Mouse (Mus musculus) heart, embryonic 11.5 days (tissue): Measurements from ENCODE around the gene Ifitm2. TPM values are rescaled to one million over a fixed set of nuclear protein-coding genes. Genes with fewer than 3 reads are reported as not detected.

ENCODE experiments used
- ATAC-seq: fragments of 200-750 bp; cut with Nextera tagmentation; replicated peaks from 2 replicates; pipeline ENCODE4 v1.8.0; 2017; ENCODE audit warnings: moderate library complexity; ENCODE audit not compliant: insufficient number of reproducible peaks, low FRiP score, low TSS enrichment
- H3K27ac ChIP-seq: fragments of 300-500 bp; sonication (generic); 2 replicates; pipeline ENCODE4 v1.5.1; 2014; ENCODE audit warnings: mild to moderate bottlenecking, low read depth, low read length
- H3K27me3 ChIP-seq: fragments of 300-500 bp; sonication (generic); 2 replicates; pipeline ENCODE4 v1.6.1; 2014; ENCODE audit warnings: mild to moderate bottlenecking, low read length, mixed read lengths; ENCODE audit not compliant: control insufficient read depth, insufficient read depth
- H3K36me3 ChIP-seq: fragments of 300-500 bp; sonication (generic); 2 replicates; pipeline ENCODE4 v1.6.1; 2014; ENCODE audit warnings: mild to moderate bottlenecking, low read length, moderate library complexity, mixed read lengths; ENCODE audit not compliant: control insufficient read depth, insufficient read depth
- H3K4me1 ChIP-seq: fragments of 300-500 bp; sonication (generic); 2 replicates; pipeline ENCODE4 v1.6.1; 2014; ENCODE audit warnings: low read length; ENCODE audit not compliant: control insufficient read depth, insufficient read depth
- H3K4me2 ChIP-seq: fragments of 300-500 bp; sonication (generic); 2 replicates; pipeline ENCODE4 v1.6.1; 2014; ENCODE audit warnings: mild to moderate bottlenecking, moderate library complexity
- H3K4me3 ChIP-seq: fragments of 300-500 bp; sonication (generic); 2 replicates; pipeline ENCODE4 v1.5.1; 2014; ENCODE audit warnings: low read depth, low read length
- H3K9ac ChIP-seq: fragments of 300-500 bp; sonication (generic); 2 replicates; pipeline ENCODE4 v1.6.1; 2014; ENCODE audit warnings: mild to moderate bottlenecking, low read depth, low read length, moderate library complexity
- H3K9me3 ChIP-seq: fragments of 300-500 bp; sonication (generic); replicated peaks from 2 replicates; pipeline ENCODE4 v1.6.1; 2016; ENCODE audit warnings: low read length; ENCODE audit not compliant: control insufficient read depth
- WGBS: fragments of 180-500 bp; shearing (Covaris S2); extraction: QIAGEN DNeasy Blood & Tissue Kit; methylation state at CpG from one replicate; pipeline ENCODE4 v1.1.7; 2014; ENCODE audit not compliant: insufficient replicate concordance; 5-methylcytosine and 5-hydroxymethylcytosine counted together
- polyA plus RNA-seq: library from polyadenylated mRNA; unstranded; fragments of >200 nt; fragmentation: Nextera tagmentation; extraction: Ambion mirVana; gene quantifications from 2 replicates; pipeline ENCODE4 v1.2.1, GENCODE M21; 2014

Gene Ifitm2
- 420 and 429 TPM in 2 replicates for polyA plus RNA-seq

DNA sequence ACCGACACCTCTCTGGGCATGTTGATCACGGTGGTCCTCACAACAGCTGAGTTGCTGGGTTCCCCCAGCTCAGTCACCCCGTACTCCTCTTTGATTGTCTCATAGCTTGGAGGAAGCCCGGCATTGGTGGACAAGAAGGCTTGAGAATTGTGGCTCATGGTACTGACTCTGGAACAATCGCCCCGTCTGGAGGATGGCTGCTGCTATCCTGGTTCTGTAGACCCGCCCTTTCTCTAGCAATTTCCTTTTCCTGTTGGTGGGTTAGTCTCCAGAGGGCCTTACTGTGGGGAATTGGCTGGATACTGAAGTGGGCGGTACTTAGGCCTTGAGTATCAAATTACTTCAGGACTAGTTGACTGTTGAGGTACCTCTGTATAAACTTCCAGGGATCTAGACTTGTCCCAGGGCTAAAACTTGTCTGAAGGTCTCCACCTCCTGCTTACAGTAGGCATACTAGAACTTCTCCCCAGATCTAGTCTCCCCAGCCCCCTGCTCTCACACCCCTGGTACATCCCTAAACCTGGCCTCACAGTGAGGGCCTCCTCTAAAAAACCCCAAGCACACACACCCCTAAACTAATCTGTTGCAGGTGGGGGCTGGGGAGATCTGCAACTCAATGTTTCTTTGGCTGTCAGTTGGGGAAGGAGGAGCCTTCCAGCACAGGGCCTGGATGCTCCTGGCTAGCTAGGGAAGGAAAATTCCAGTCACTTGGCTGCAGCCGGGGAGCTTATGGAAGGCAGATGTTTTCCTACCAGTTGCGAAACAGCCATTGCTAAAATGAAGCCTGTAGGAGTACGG lies at the start of gene Ifitm2, which contains the start of gene Gm45717:
TSS of gene Ifitm2 (minus strand) at position 230 of the 798 bp plus-strand sequence.
TSS of gene Gm45717 (minus strand) at position 180 of the 798 bp plus-strand sequence.
- peak within 1 kb of the TSS; percentile 75 for H3K9ac ChIP-seq
- H3K9me3 ChIP-seq = no peaks in the 10 kb centered on the region
- no peaks in the 10 kb centered on the region for H3K36me3 ChIP-seq
- peak within 1 kb of the TSS; percentile 56 for H3K4me3 ChIP-seq
- H3K27ac ChIP-seq = peak within 1 kb of the TSS; percentile 77
- WGBS = 8% methylated on average over 11 of the region's 11 CpGs
- ATAC-seq = peak; percentile 77
- H3K27me3 ChIP-seq = no peaks in the 10 kb centered on the region
- peak within 1 kb of the TSS; percentile 81 for H3K4me2 ChIP-seq
- peaks cover 4% of the 10 kb centered on the region for H3K4me1 ChIP-seq

DNA sequence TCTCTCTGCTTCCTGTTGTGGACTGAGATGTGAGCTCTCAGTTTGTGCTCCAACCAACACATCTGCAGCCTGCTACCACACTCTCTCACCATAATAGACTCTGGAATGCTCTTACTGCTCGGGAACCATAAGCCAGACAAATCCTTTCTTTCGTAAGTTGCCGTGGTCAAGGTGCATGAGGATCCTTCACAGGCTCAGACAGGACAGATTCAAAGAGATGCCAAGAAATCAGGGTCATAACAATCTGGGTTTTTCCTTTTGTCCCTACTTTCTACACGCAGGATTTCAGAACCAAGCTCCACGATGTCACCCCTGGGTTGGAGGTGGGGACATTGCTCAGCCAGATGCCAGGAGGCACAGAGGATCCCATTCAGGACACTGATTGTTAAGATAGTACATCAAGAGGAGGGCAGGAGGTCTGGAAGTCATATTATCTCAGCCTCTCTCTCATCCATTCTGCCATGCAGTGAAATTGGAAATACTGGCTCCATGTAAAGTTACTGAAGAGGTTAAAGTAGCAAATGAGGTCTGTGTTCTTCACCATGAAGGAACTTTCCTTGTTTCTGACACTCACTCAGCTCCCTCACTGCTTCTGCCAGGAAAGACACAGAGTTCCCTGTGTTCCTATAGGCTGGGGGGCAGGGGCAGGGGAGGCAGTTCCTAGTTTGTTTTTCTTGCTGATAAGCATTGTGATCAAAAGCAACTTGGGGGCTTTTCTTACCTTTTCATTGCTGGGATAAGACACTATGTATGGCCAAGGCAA lies 47.6 kb upstream of the Ifitm2 start:
- no peak for ATAC-seq
- Histone ChIP-seq H3K27me3 (no peaks in the 10 kb centered on the region), H3K9me3 (no peaks in the 10 kb centered on the region), H3K9ac (no peak overlapping the region), H3K27ac (no peak overlapping the region), H3K4me3 (no peak overlapping the region), H3K4me1 (no peaks in the 10 kb centered on the region), H3K4me2 (no peak overlapping the region), H3K36me3 (no peaks in the 10 kb centered on the region)
- 69% methylated on average over 5 of the region's 5 CpGs for WGBS

DNA sequence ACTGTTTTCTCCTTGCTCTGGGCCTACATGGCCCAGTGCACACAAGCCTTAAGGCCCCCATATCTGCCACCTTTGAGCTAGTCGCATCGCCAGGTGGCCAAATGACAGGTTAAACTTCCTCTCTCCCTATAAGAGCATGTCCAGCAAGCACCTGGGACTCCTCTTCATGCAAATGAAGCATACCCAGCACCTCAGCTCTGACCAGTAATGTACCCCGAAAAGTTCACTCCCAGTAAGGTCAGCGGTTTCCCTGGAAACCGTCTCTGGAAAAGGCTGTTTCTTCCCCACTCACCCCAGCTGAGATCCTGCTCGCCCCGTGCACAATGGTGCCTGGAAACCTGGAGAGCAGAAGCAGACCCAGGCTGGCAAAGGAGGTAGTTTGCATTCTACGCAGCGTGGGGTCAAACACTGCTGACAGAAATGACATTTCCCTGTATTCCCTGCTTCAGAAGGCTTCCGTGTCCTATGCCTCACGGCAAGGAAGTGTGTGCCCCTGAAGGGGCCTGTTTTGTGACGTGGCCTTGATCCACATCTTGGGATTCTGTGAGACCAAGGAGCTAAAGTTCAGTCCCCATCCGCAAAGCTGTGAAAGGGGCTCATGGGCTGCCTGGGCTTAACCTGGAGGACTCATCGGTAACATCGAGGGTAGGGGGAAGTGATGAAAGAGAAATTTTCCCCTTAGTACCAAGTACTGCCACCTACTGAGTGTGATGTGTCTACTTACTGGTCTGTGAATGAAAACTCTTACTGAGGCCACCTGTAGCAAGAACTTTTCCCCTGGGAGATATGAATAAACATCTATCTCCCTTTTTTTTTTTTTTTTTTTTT lies 45.3 kb upstream of the Ifitm2 start:
- Histone ChIP-seq H3K36me3 (no peaks in the 10 kb centered on the region), H3K27me3 (no peaks in the 10 kb centered on the region), H3K9ac (no peak overlapping the region), H3K4me1 (no peaks in the 10 kb centered on the region), H3K27ac (no peak overlapping the region), H3K4me3 (no peak overlapping the region), H3K4me2 (no peak overlapping the region), H3K9me3 (no peaks in the 10 kb centered on the region)
- ATAC-seq = no peak
- WGBS = 73% methylated on average over 15 of the region's 15 CpGs

DNA sequence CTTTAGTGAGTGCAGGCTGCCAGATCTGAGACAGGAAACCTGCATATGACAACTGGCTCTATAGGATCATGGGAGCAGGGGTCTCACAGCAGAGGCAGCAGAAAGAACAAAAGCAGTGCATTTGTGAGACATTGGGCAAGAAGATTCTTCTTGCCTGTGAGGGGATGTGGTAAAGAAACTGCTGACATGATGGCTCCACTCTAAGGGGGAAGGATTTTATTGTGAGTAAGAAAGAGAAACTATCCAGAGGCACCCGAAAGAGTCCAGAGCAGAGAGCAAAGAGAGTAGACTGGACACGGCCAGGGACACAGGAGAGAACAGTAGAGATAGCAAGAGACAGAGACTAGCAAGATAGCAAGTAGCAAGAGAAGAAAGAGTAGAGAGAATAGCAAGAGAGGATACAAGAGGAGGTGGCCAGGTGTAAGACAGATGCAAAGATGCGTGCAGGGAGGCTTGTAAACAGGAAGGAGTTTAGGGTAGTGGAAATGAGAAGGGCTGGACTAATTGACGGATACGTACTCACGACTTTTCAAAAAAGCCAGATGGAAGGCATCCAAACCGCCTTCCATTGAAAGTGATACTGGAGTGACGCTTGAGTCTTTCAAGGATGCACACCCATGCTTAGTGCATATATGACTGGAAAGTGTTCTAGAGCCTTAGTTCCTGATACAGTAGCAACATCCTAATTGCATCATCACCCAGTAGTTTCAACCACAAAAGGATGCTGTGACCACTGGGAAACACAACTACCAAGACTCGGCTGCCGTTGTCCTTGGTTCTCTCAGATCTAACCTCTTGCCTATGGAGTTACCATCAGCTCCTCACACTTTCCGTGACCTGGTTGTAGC lies 43.3 kb upstream of the Ifitm2 start:
- H3K4me3 ChIP-seq = no peak overlapping the region
- H3K9me3 ChIP-seq = no peaks in the 10 kb centered on the region
- H3K9ac ChIP-seq = no peak overlapping the region
- no peak overlapping the region for H3K27ac ChIP-seq
- H3K4me1 ChIP-seq = no peaks in the 10 kb centered on the region
- H3K27me3 ChIP-seq = no peaks in the 10 kb centered on the region
- H3K4me2 ChIP-seq = no peak overlapping the region
- WGBS = 84% methylated on average over 11 of the region's 11 CpGs
- ATAC-seq = no peak
- H3K36me3 ChIP-seq = no peaks in the 10 kb centered on the region

DNA sequence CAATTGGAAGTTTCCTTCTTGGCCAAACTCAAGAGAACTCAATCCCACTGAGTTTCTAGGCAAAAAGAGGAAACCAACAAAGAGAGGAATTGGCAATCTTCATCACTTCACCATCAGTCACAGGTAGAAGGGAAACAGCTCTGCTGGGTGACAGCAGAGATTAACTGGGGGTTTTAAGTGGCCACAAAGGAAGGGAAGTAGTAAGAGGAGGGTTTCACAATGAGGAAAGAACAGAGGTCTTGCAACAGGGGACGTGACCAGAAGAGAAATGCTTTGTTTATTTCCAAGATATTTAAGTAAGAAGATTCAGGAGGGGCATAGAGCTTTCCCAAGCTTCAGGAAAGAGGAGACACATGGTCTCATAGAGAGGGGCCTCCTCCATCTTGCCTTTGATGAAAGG lies 42.0 kb upstream of the Ifitm2 start:
- 61% methylated on average over 1 of the region's 1 CpGs for WGBS
- Histone ChIP-seq H3K9me3 (no peaks in the 10 kb centered on the region), H3K4me1 (no peaks in the 10 kb centered on the region), H3K4me2 (no peak overlapping the region), H3K9ac (no peak overlapping the region), H3K27ac (no peak overlapping the region), H3K36me3 (no peaks in the 10 kb centered on the region), H3K27me3 (no peaks in the 10 kb centered on the region), H3K4me3 (no peak overlapping the region)
- no peak for ATAC-seq

DNA sequence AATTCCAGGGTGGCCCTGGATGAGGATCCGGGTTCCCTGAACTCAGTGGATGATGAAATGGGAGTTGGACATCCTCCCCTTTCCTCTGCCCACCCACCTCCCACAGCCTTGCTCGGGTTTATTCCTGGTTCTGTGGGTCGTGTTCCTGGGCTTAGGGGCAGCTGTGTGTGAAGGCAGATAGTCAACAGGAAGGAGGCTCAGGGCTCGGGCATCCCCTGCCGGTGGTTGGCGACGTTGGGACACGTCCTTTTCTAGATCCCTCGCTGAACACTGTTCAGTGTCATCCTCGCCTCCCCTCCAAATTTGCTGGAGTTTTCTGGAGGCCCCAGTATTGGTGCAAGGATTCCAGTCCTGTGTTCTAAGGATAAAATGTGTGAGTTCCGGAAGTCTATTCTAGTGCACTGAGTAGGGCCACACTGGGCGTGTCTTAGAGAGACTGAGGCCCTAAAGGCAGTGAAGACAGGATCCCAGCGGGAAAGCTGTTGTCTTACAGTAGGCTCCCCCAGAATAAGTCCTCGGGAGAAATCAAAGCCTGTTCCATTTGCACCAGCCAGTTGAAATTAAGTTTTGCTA lies 35.4 kb upstream of the Ifitm2 start:
- Histone ChIP-seq H3K36me3 (no peaks in the 10 kb centered on the region), H3K4me3 (no peak overlapping the region), H3K4me2 (no peak overlapping the region), H3K9me3 (no peaks in the 10 kb centered on the region), H3K9ac (no peak overlapping the region), H3K27ac (no peak overlapping the region), H3K27me3 (0 out of 2 replicates have a peak, but pooled peaks cover 6% of the 10 kb centered on the region), H3K4me1 (no peaks in the 10 kb centered on the region)
- 72% methylated on average over 14 of the region's 14 CpGs for WGBS
- no peak for ATAC-seq

DNA sequence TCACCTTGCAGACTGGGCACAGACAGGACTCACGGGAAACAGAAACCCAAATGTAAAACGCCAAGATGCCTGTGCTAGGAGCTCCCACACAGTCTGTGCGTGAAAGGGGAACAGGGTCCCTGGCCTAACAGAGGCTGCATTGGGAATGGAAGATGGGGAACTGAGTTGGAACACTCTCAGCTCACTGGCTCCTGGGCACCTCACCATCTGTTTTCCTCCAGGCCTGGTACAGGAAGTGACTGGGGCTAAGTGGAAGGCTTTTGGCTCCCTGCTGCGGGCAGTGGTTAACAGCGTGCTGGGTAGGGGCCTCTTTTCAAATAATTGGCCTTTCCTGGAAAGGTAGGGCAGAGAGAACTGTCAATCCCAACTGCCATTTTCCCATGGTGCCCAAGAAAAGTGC lies 34.8 kb upstream of the Ifitm2 start:
- no peak overlapping the region for H3K9ac ChIP-seq

More for the DNA sequence above, 34.8 kb upstream of the Ifitm2 start:
- Histone ChIP-seq H3K4me3 (no peak overlapping the region), H3K27ac (no peak overlapping the region), H3K4me2 (no peak overlapping the region), H3K4me1 (no peaks in the 10 kb centered on the region), H3K9me3 (no peaks in the 10 kb centered on the region), H3K27me3 (0 out of 2 replicates have a peak, but pooled peaks cover 6% of the 10 kb centered on the region), H3K36me3 (no peaks in the 10 kb centered on the region)
- 49% methylated on average over 5 of the region's 5 CpGs for WGBS
- ATAC-seq = no peak
